Mouse (Mus musculus): ENCODE results near the gene Nr4a3. TPM values are rescaled to one million over a fixed set of nuclear protein-coding genes. Genes with fewer than 3 reads are reported as not detected.

The Nr4a3 gene
- 10 to 100 TPM in 1 of 2 experiments, 1 to 10 TPM in 1; 2.1 to 17.2 TPM for polyA plus RNA-seq (2017; shearing (Covaris generic))

GRCm38 (mm10) chr4:48044491-48045211, at the start of gene Nr4a3:
TSS of gene Nr4a3 (plus strand) at chr4:48045153.

GRCm38 (mm10) chr4:48124773-48125469, 80.0 kb downstream of the Nr4a3 start, which contains the start of gene Stx17:
TSS of gene Stx17 (plus strand) at chr4:48124915.

Other genes with a start within 250 kb of the Nr4a3 start
- gene Stx17, start 79.8 kb downstream of the Nr4a3 start, polyA plus RNA-seq (2017; shearing (Covaris generic)): 10 to 100 TPM; 13.9 to 21.0 TPM
- 100 to 1,000 TPM in 1 of 2 experiments, 10 to 100 TPM in 1; 95.2 to 106 TPM for gene Erp44, start 234.4 kb downstream of the Nr4a3 start, polyA plus RNA-seq (2017; shearing (Covaris generic))
- 10 to 100 TPM; 19.1 to 20.8 TPM for gene Invs, start 234.6 kb downstream of the Nr4a3 start, polyA plus RNA-seq (2017; shearing (Covaris generic))

Data from inflammation-experienced regulatory T-cells (primary cell).